Mouse (Mus musculus) kidney, postnatal 10 days (tissue): Measurements from ENCODE around the gene Lax1.
A peak's percentile ranks its signal among the peaks of the same experiment; 100 is the strongest.

Experiments
- DNase-seq: peaks from one replicate; pipeline ENCODE4 v3.0.0; 2021; ENCODE audit warnings: mixed read lengths

Lax1 gene

DNA sequence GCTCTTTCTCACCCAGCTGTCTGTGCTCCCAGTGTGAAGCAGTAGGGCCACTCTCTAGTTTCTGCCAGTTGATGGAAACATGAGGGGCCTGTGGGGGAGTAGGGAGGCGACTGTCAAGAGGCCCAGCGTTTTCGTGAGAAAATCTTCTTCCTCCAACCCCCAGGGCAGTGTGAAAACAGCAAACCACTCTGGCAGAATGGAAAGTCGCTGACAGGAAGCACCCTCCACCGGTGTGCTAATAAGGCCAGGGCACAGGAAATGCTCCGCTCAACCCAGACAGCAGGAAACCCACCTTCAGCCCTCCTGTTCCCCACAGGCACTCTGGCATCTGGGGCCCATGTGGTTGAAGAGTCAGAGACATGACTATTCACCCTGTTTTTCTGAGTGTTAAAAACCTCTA, at the start of gene Lax1:
Gene Lax1 (minus strand): TSS at position 212 of the 400 bp plus-strand sequence.
- no peak for DNase-seq

DNA sequence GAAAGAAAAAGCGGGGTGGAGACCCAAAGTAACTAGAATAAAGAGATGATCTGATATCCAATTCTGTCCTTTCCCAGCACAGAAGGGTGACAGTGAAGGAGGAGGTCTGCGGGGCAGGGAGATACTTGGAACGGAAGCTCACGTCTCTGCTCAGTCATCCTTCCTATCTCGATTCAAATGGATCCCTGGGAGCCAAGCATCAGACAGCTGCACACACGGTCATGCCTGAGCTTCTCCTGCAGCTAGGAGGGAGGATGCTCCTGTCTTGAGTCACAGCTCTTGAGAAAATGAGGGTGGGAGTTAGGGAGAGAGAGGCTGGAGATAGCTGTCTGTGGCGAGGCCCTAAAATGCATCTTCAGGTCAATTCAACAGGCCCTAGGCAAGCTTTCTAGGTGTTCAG, 46.8 kb upstream of the Lax1 start:
- DNase-seq, result no peak

DNA sequence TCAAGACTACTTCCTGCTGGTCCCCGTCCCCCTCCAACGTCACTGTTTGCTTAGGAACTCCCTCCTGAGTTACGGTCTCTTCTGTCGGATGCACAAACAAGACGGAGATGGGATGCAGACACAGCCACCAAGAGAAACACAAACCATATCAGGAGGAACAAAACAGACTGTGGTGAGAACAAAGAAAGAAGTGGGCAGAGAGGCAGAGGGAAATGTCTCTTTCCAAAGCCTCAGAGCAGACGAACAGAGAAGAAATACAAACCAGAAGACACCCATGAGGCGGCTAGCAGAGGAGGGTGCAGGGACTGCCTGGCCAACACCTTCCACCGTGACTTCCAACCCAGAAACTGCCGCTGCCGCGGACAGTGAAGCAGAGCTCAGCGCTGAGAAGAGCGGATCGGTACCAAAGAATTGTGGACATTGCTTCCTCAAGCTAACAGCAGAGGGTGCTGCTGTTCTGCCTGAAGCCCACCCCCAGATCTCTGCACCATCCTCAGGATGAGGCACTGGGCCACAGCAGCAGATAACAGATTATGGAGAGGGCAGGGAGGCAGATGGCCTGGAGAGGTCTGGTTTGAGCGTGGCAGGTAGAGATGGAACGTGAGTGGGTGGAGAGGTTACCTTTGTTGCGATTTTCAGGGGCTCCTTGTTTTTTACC, 46.2 kb upstream of the Lax1 start:
- peak; percentile 86 for DNase-seq

DNA sequence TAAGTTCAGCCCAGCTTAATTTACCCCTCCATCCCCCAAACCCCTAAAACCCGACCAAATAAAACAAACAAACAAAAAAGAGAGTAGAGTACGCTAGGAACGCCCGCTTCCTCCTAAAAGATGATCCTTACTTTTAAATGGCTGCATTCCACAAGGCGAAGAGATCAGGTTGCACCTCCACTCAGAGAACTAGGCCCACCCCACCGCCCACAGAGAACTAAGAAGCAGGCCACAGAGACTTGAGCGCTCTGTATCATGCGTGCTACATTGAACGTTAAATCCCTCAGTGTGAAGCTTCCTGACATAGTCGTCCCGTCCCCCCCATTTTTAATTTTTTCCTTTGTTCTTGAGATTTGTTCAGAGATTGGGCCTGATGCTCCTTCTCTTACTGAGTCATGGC, 42.9 kb upstream of the Lax1 start:
- DNase-seq, result no peak

DNA sequence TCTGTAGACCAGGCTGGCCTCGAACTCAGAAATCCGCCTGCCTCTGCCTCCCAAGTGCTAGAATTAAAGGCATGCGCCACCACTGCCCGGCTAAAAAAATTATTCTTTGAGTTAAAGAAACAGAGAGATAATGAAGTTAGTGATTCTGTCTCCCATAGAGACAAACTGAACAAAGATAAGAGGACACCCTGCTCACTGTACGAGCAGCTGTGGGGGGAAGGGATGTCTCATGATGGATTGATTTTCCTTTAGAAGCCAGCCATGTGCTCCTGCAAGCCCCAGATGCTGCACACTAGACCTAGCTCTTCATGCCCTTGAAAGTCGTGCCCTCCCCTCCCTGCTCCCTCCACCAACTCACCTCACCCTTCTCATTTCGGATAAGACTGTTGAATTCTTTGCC, 38.4 kb upstream of the Lax1 start:
- no peak for DNase-seq

DNA sequence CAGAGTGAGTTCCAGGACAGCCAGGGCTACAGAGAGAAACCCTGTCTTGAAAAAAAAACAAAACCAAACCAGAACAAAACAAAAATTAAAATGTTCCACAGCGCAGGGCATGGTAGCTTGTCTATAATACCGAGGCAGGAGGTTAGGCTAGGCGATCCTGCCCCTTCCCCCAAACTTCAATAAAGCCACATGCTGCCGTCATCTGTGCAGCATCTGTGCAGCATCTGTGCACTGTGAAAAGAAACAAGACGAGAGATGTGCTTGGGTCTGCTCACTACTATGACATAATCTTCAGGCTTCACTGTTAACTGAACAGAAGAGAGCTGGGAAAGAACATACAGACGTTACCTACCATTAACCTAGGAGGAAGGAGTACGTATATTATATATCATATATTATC, 30.4 kb upstream of the Lax1 start:
- no peak for DNase-seq

DNA sequence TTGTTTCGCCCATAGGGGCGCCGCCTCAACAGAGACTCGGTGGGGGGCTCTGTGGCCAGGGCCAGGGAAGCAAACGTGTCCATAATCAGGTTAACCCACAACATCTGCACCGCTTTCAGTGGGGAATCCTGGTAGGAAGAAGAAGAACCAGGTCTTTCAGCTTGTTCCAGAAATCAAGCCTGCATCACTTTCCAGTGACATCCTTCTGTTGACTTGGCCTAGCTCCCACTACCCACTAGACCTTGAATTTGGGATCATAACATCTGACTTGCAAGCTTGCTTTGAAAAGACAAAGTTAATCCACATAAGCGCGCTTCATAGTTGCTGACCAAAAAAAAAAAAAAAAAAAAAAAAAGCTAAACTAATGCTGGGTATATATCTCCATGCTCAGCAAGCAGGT, 28.9 kb upstream of the Lax1 start:
- no peak for DNase-seq

DNA sequence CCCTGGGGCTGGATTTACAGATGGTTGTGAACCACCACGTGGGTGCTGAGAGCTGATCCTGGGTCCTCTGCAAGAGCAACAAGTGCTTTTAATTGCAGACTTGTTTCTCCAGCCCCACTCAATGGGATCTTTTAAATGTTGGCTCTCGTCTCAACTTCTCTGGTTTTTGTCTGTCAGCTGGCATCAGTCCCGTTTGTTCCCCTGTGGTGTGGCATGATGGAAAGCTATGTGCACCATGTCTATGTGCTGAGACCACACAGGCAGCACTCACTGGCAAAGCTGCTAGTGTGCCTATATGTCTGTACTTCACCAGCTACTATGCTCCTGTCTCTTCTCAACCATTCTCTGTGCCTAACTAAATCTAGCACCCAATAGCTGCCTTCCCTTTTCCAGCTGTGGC, 28.4 kb upstream of the Lax1 start:
- DNase-seq, result no peak

DNA sequence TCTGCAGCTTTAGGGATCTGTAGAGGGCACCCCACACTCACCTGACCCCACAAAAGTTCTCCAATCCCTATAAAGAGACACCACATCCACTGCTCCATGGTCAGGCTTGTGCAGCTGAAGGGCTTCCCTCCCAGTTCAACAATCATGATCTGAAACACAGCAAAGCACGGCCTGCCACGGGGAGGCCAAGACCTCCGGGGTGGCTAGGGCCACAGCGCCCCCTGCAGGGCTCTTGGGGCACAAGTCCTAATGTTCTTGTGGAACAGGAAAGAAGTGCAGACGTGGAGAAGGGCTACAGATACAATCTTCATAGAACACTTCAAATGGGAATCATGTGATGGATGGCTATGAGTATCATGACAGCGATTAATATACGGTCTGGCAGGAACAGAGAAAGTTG, 26.6 kb upstream of the Lax1 start:
- peak; percentile 78 for DNase-seq

DNA sequence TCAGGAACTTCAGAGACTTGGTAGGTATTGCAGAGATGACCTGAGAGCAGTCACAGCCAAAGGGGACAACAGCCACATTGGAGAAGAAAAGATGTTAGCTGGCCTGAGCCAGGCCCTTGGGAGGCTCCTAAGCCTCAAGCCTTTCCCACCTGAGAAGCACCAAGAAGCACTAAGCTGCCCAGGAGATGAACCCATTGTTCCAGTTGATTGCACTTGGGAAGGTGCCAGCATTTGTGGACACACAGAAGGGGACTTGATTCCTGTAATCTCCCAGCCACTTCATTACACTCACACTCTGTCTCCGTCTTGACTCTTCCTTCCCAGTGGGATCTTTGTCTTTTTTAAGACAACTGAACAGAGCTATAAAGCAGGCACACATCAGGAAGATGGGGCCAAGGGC, 25.3 kb upstream of the Lax1 start:
- DNase-seq, result peak; percentile 69

DNA sequence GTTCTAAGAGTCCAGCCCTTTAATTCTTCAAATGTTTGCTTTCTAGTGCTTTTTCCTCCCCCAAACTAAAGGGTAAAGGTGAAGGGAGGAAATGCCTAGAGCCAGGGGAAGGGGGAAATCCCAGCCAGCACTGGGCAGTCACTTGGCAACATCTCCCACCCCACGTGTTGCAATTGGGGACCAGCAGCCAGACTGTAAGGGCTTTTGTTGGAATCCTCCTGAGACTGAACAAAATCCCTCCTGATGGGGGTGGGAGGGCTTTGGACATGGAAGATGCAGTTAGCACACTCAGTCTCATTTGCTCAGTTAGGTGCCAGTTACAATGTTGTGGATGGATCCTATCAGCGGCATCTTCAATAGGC, 23.1 kb upstream of the Lax1 start:
- peak; percentile 37 for DNase-seq

DNA sequence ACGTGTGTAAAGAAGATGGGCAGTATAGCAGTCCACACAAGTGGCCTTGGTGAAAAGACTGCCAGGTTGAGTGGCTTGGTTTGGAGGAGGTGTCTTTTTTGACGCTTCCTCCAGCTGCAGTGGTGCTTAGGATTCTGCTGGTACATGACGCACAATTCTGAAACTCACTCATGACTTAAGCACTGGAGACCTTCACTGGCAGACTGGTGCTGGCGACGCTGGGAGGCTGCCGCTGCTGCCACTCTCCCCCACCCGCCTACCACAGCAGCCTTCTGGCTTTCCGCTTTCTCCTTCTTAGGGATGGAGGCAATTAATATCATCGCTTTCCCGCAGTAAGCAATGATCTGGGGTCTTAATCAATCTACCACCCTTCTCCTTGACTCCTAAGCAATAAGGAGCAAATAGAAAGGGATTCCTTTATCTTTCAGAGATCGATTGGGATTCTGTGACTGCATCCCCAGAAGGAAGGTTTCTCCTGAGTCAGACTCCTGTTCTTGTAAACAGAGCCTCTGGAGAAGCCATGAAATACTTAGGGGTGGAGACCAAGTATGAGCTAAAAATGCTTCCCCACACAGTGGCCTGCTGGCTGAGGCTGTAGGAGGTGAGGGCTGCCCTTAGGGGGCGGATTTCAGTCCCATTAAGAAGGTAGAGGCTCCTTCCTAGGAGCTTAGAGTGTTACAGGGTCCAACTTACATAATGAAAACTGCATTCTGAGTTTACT, 22.5 kb upstream of the Lax1 start:
- DNase-seq, result no peak

DNA sequence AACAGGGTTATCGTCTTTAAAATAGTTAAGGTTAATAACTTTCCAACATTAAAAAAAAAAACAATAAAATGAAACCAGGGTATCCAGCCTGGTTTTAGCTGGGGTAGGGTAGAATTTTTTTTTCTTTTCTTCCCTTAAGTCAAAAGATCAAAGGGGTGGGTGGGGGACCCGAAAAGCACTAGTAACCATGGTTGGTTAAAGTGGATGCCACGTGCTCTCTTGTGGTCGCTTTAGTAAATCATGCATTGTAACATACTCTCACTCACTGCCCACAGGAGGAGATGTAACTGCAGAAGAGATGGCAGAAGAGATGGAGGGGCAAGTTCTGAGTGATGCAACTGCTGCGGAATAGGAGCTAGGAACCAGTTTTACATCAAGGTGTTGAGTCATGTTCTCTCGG, 21.5 kb upstream of the Lax1 start:
- no peak for DNase-seq

DNA sequence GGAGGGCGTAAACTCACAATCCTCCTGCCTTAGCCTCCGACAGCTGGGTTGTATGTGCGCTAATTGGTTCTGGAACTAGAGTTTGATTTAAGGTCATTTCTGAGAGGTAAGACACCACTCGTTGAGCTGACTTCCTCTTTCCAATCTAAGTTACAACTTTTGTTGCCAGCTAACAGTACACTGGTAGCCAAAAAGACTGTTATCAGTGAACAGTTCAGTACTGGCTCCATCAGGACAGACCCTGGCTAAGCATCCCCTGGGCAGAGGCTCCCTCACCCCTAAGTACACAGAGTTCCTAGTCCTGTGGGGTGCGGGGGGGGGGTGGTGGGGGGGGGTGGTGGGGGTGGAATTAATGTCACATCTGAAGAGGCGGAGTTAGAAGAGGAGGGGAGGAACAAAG, 21.0 kb upstream of the Lax1 start:
- no peak for DNase-seq

DNA sequence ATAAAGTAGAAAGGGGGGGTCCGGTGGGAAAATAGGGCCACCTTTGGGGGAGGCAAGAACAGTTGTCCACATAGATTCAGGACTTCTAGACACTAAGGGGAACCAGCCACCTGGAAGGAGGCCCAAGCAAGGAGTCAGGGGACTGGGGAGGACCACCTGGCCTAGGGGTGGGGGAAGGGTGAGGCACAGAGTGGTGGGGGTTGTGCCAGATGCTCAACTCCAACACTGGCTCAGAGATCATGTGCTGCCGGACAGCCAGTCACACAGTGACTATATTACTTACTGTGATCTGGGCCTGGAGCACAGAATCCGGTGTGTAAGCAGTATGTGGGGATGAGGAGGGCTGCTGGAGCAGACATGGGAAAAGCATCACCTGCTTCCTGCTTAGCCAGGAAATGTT, 19.4 kb upstream of the Lax1 start:
- DNase-seq, result no peak

DNA sequence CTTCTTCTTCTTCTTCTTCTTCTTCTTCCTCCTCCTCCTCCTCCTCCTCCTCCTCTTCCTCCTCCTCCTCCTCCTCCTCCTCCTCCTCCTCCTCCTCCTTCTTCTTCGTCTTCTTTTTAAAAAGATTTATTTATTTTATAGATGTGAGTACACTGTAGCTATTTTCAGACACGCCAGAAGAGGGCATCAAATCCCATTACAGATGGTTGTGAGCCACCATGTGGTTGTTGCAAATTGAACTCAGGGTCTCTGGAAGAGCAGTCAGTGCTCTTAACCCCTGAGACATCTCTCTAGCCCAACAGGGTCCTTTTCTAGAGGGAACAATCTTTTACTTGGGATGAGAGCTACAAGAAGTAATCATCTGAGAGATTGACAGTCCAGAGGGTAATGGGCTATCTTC, 11.9 kb upstream of the Lax1 start:
- DNase-seq, result peak; percentile 40

DNA sequence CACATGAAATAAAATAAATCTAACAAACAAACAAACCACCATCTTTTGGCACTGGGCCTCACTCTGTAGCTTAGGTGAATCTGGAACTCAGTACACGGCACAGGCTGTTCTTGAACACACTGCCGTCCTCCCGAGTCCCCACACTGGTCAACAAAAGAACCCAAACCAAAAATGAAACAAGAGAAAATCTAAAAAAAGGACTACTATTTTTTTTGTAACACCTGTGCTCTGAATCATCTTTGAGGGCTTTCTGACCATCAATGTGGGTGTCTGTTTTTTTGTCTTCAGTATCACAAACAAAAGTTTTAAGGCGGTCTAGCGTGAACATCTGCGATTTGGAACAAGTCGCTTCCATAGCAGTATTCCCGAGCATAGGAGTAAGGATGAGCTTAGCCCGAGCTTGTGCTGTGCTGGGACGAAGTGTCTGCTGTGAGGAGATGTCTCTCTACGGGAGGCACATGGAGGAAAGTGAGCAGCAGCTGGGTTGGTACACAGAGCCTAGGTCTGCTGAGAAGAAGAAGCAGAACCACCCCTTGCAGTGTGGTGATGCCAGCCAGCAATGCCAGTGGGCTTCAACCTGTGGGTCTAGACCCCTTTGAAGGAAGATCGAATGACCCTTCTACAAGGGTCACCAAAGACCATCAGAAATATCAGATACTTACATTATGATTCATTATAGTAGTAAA, 8.2 kb upstream of the Lax1 start:
- no peak for DNase-seq

DNA sequence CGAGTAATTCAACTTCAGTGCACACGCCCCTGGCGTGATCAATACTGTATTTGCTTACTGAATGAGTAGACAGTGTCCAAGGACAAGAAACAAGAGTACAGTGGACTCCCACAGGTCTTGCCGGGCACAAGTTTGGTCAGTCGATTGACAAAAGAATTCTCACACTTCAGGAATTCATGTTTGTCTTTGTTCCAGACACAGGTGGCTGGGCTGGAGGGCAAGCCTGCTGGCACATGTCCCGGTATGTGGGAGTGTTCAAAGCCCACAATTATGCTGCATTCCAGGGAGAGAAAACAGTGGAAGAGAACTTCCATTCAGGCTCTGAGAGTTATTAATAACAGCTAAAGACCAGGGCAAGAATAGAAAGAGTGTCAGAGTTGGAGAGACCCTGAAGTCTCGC, 6.0 kb upstream of the Lax1 start:
- DNase-seq, result peak; percentile 89

DNA sequence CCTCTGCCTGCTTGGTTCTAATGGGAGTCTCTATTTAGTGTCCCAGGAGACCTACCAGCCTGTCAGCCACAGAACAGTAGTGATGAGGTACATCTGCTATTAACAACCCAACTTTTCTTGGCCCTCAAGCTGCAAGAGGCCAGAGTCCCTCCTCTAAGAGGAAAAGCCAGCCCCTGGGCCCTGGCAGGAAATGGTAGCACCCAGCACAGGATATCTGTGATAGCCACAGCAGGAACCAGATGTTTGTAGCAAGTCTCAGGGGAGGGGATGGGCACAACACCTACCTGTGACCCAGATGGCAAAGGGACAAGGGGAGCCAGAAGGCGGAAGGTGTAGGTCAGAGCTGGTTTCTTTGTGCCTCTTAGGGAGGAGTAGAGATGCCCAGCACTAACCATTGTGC, 5.0 kb upstream of the Lax1 start:
- DNase-seq, result peak; percentile 38

DNA sequence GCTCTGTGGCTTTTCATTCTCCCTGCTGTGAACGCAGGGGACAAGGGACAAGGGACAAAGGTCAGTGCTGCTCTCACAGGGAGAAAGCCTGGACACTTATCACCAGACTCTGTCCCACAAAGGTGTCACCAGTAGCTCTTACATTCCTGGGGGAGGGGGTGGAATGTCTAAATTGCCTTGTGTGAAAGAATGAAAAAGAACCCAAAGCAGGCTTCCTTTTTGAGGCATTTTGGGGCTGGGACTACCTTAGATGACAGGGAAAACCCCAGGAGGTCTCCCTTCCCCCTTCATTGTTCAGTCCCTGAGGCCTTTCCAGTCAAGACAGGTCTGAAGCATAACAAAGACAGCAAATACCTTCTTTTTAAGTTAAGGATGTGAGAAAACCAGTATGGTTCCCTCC, 4.4 kb upstream of the Lax1 start:
- peak; percentile 30 for DNase-seq

DNA sequence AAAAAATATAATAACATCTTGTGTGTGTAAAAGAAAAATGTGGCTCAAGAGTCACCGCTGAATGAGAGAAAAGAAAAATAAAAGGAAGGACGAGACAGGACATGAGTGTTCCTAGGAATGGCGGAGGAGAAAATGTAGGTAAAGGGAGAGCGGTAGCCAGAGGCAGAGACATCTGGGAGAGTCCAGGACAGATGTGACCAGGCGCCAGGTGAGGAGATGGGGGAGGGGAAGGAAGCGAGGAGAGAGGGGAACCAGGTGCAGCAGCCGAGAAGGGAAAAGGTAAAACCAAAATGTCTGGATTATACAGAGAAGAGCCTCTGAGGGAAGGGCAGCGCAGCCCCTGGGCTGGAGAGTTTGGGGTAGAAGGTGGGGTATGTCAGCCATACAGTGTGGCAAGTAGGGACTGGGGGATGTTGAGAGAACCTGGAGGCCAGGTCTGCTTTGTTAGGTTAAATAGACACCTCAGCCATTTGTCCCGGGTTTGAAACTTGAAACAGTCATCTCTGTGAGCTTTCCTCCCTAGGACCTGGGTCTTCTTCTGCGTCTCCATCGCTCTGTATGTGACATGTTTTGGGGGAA, 3.7 kb upstream of the Lax1 start:
- no peak for DNase-seq

DNA sequence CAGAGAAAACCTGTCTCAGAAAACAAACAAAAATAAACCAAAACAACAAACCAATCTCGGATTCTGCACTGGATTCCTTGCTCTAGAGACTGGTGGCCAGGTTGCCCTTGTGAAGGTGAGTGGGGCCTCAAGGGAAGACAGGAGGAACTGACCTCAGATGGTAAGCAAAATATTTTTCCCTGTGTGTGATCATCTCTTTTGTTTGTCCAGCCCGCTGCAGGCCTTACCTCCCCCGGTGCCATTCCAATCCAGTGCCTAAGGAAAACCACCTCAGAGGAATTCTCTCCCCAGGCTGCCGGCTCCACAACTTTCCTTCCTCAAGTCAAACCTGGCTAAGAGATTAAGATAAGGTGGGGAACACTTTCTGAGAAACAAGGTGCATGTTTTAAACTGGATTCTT, 2.3 kb upstream of the Lax1 start:
- DNase-seq, result no peak

DNA sequence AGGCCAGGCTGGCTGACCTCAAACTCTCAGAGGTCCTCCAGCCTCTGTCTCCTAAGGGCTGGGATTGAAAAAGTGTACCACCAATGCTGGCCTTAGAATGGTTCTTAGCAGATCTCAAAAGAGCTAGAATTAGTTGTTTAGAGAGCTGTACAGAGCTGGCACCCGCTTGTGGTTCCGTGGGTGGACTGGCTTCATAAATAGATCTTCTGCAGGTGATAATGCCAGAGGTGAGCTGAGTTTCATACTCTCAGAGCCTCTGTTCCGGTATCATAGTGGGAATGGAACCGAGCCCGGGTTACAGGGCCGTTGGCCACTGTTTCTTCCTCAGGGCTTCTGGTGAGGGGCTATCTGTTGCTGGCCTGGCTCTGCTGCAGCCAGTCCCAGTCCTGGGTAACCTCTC, 1.1 kb upstream of the Lax1 start:
- no peak for DNase-seq

DNA sequence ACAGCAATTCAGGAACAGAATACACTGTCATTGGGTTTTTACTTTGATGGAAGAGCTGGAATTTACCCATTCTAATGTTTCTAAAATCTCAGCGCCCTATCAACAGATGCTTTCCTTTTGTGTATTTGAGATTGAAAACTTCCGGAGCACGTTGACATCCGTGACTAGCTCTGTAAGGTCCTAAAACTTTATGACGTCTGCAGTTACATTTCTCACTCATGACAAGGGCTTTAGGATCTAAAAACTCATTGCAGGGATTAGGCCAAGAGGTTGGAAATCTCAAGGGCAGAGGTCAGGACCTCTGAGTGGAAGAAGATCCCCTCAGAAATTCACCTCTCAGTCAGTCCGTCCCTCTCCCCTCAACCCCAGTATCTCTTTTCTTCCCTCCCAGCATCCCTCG, 1.6 kb downstream of the Lax1 start:
- DNase-seq, result no peak
